Mouse (Mus musculus) lung, postnatal 25 days (tissue): ENCODE measurements around the gene Krt90.

Source experiments
- DNase-seq: peaks from one replicate; pipeline ENCODE4 v3.0.0; 2022; ENCODE audit warnings: low spot score

The Krt90 gene

GRCm38 (mm10) chr15:101562850-101563249 is at the start of gene Krt90:
Gene Krt90, minus strand, starts transcription at chr15:101562950.
- no peak for DNase-seq

GRCm38 (mm10) chr15:101599123-101599522 is 36.4 kb upstream of the Krt90 start:
- DNase-seq: no peak

DNA sequence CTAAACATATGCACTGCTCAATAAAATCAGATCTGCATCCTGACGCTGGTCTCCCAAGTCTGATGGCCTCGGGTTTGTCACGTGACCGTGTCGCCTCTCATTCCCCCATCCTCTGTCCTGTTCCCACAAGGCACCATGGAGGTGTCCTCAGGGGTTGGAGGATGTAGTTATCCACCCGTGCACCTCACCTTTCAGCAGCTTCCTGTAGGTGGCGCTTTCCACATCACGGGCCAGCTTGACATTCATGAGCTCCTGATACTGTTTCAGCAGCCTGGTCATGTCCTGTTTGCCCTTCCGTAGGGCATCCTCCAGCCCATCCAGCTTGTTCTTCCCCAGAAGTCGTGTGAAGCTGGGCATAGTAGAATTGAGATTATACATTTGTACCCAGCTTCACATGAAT is 25.5 kb upstream of the Krt90 start:
- no peak for DNase-seq

DNA sequence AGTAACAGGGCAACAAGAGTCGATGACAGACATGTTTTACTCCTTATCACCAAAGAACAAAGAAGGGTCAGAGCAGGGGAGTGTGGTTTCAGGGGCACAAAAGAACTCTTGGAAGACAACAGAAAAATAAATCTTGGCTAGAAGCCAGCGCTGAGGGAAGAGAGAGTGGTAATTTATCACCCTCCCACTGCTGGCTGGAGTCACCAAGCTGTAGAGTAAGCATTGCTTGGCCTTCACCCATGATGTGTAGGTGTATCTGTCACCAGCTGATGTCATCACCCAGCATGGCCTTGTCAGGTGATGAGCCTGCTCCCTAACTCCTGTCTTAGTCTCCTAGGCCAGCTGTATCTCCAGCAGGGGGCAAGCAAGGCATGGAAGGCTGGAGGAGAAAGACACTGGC is 21.7 kb upstream of the Krt90 start:
- no peak for DNase-seq

- peak; percentile 55 for DNase-seq
Observed at GRCm38 (mm10) chr15:101583211-101583965, 20.6 kb upstream of the Krt90 start.

- DNase-seq: no peak
Observed at GRCm38 (mm10) chr15:101581701-101582100, 19.0 kb upstream of the Krt90 start.

DNA sequence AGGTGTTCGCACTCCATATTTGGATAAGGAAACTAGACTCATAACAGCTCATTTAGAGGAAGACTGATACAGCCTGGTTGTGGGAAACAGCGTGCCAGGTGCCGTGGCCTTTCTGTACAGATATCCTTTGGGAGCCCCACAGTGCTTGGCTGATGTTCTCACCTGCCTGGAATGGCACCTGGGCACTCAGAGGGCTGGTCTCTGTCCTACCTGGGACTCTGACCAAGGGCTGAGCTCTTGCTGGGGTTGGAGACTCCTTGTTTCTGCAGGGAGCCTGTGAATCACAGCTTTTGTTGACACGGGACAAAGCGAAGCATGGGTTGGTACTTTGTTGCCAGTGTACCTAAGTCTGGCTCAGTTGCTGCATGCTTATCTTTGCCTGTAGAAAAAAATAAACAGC is 12.8 kb upstream of the Krt90 start:
- no peak for DNase-seq

DNA sequence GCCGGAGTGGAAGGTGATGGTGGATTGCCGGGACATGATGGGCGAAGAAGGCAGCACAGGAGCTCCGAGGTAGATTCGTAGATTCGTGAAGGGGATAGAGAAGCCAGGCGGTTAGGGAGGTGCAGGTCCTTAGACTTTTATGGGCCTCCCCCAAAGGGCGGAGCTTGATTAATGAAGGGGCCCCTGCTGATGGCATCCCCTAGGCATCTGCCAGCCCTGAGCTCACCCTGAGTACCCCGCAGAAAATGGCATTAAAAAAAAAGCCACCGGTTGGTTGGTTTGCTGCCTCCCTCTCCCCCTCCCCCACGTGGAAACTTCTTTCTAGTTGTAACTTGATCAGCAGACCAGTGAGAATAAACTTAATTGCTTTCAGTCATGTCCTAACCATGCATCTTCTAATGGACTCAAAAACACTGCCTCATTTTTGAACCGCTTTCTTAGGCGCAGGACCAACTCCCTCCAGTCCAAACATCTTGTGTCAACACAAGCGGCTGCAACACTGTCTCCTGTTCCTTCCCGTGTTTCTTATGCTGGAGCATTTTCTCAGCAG is 11.1 kb upstream of the Krt90 start, which contains the start of gene Krt75:
TSS of gene Krt75 (minus strand) at position 109 of the 550 bp plus-strand sequence.
- no peak for DNase-seq

DNA sequence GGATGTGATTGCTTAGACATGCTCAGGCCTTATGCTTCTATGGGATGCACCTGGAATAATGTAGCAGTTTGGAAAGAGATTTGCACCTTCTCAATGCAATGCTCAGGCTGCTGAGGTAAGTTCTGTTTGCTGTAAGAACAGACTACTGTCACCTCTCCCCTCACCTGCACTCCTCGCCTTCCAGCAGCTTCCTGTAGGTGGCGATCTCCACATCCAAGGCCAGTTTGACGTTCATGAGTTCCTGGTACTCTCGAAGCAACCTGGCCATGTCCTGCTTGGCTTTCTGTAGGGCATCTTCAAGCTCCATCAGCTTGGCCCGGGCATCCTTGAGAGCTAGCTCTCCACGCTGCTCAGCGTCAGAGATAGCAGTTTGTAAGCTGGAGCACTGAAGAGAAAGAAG is 5.0 kb upstream of the Krt90 start:
- DNase-seq: peak; percentile 7

- no peak for DNase-seq
Observed at GRCm38 (mm10) chr15:101558034-101558646, 4.6 kb downstream of the Krt90 start.

GRCm38 (mm10) chr15:101553169-101553568 is 9.6 kb downstream of the Krt90 start:
- no peak for DNase-seq

- no peak for DNase-seq
Observed at GRCm38 (mm10) chr15:101552188-101552587, 10.6 kb downstream of the Krt90 start.

DNA sequence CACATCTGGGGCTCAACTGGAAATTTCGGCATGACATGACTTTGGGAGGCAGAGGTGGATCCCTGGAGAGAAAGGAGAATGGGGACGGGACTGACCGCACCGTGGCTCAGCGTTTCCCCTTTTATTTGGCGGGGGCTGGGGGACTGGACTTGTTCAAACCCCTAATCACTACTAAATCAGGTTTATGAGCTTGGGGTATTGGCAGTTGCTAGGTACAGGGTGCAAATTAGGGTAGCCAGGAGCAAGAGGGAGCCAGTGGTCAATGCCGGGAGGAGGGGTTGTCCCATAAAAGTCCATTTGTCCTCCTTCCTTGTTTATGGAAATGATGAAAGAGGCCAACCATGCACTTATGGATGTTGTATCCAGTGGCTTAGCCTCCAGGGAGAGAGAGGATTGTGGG is 12.2 kb downstream of the Krt90 start, which contains the start of gene Krt82:
TSS of gene Krt82 (minus strand) at position 101 of the 400 bp plus-strand sequence.
- DNase-seq: no peak

DNA sequence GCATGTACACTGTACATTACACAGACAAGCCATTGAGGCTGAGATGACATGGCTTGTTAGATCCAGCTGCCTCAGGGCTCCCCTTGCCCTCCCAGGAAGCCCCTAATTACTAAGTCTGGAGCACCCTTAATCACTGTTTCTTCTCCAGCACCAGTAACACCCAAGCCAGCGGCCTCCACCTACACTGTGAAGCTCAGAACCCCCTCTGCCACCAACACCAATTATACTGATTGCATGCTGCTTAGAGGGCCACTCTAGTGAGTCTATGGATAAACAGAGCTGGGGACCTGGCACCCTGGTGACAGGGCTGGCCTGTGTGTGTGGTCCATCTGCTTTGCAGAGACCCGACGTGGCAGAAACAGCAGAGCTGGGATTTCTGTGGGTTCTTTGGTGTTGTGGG is 18.3 kb downstream of the Krt90 start:
- no peak for DNase-seq

- DNase-seq: no peak
Observed at GRCm38 (mm10) chr15:101542543-101542942, 20.2 kb downstream of the Krt90 start.

DNA sequence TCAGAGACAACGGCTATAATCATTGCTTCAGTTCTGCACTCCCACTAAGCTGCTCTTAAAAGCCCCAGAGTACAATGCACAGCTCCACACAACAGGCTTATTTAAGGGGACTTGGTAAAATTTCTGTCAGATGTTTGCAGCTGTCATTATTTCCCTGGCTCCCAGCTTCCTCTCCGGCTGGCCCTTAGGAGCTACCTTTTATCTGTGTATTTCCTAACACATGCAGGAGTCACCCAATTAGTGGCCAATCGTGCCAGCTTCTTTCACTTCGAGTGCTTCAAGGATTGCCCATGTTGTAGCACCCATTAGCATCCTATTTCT is 24.2 kb downstream of the Krt90 start:
- no peak for DNase-seq

- no peak for DNase-seq
Observed at GRCm38 (mm10) chr15:101537864-101538579, 24.7 kb downstream of the Krt90 start.

DNA sequence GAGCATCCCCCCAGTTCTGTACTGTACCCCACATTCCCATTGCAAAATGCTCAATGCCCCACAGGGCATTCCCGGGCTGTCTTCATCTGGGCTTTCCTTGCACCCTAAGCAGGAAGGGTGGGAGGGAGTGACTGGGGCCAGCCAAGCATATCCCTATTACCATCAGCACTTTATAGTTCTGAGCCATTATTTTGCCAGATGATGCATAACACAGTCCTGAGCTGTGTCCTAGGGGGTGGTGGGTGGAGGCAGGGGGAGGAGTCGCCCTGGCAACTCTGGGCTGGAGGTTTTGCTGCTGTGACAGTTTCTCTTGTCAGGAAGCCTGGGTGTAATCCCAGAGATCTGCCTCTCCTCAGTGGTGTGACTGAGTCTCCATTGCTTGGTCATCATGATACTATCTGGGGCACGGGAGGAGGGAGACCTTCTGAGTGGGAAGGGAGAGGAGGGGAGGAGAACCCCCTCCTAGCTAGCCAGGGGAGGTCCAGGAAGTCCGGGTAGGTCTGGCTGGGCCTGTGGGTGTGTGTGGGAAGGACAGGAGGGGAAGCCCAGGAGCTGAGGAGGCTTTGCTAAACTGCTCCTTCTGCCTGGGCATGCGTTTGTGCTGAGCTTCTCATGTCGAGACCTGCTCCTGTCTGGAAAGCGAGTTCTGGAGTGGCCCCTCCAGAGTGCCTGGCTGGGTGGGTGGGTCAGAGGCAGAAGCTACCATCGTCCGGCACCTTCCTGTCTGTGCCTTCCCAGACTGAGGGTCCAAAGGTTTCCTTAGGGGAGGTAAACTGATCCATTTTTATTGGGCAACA is 26.5 kb downstream of the Krt90 start:
- DNase-seq: no peak

DNA sequence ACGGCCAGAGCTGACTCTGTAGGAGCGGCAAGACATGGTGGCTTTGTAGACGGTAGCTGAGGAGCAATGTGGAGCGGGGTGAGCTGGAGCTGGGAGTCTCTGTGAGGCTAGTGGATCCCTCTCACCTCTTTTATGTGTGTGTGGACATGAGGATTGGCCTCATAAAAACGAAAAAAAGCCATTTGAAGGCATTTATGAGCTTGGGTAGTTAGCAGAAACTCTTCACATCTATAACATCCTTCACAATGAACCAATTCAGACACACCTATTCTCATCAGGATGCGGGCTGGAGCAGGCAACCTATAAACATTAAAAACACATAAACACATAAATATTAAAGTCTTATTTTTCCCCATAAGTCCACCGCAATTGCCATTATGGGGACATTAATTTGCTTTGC is 30.0 kb downstream of the Krt90 start, which contains the start of gene Krt84:
TSS of gene Krt84 (minus strand) at position 101 of the 400 bp plus-strand sequence.
- DNase-seq: no peak

- no peak for DNase-seq
Observed at GRCm38 (mm10) chr15:101522556-101523232, 40.1 kb downstream of the Krt90 start.

- DNase-seq: peak; percentile 61
Observed at GRCm38 (mm10) chr15:101519792-101520191, 43.0 kb downstream of the Krt90 start.
